Mouse (Mus musculus): ENCODE measurements around the gene Igsf21. TPM values are rescaled to one million over a fixed set of nuclear protein-coding genes. Genes with fewer than 3 reads are reported as not detected.

Gene Igsf21
- polyA plus RNA-seq, 1 experiment, result 0.02 TPM

DNA sequence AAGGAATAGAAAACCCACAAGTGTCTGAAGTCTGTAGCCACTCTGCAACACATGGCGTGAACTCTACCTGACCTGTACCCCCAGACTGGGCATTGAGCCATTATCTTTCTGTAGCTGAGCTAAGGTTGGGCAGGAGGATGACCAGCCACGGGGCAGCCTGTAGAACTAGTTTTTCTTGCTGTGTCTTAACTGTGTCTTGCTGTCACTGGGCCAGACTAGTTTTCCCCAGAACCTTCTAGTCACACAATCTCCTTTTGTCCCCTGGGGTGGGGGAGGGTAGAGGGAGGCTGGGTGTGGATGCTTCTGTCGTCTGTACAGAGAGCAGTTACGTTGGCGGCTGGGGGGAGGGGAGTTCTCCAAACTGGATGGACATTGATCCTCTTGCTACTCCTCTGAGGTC, 267.9 kb downstream of the Igsf21 start:
- H3K27me3 ChIP-seq (ENCODE audit: control insufficient read depth), result no peaks in the 10 kb centered on the region
- no peaks in the 10 kb centered on the region for H3K4me1 ChIP-seq (ENCODE audit: control insufficient read depth)
- no peaks in the 10 kb centered on the region for H3K9me3 ChIP-seq (ENCODE audit: control insufficient read depth, low read length)
- no peak overlapping the region for H3K4me3 ChIP-seq (replicated peaks)
- no peak for TF ChIP-seq TAL1 (IDR thresholded peaks at IDR 0.05; ENCODE audit: low read length)
- no peak for TF ChIP-seq GATA1 (IDR thresholded peaks at IDR 0.05; ENCODE audit: low read length)
- no peaks in the 10 kb centered on the region for H3K36me3 ChIP-seq (ENCODE audit: control insufficient read depth)

DNA sequence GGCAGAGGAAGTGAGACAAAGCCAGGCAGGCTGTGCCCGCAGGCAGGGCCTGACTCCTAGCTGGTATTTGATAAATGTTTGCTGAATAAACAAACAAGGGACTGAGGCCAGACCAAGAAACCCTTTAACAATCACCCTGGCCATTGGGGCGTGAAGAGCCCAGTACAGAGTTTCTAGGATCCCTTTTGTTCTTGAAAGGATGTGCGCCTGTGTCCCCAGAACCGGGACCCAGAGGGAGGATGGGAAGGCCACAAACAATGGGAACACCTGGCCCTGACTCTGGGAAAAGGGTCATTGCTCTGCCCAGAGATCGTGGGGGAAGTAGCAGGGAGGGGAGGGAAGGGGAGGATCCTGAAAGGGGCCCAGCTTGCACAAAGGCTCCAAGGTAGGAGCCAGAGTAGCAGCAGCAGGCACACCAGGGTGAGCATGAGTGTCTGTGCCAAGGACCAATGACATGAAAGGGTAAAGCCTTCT, 269.2 kb downstream of the Igsf21 start:
- Histone ChIP-seq H3K9me3 (ENCODE audit: control insufficient read depth, low read length) (no peaks in the 10 kb centered on the region), H3K4me3 (replicated peaks) (no peak overlapping the region), H3K36me3 (ENCODE audit: control insufficient read depth) (no peaks in the 10 kb centered on the region), H3K4me1 (ENCODE audit: control insufficient read depth) (no peaks in the 10 kb centered on the region), H3K27me3 (ENCODE audit: control insufficient read depth) (no peaks in the 10 kb centered on the region)
- TF ChIP-seq GATA1 (IDR thresholded peaks at IDR 0.05; ENCODE audit: low read length), result no peak
- no peak for TF ChIP-seq TAL1 (IDR thresholded peaks at IDR 0.05; ENCODE audit: low read length)
